Mouse (Mus musculus): Measurements from ENCODE around the gene Cd22.

DNA sequence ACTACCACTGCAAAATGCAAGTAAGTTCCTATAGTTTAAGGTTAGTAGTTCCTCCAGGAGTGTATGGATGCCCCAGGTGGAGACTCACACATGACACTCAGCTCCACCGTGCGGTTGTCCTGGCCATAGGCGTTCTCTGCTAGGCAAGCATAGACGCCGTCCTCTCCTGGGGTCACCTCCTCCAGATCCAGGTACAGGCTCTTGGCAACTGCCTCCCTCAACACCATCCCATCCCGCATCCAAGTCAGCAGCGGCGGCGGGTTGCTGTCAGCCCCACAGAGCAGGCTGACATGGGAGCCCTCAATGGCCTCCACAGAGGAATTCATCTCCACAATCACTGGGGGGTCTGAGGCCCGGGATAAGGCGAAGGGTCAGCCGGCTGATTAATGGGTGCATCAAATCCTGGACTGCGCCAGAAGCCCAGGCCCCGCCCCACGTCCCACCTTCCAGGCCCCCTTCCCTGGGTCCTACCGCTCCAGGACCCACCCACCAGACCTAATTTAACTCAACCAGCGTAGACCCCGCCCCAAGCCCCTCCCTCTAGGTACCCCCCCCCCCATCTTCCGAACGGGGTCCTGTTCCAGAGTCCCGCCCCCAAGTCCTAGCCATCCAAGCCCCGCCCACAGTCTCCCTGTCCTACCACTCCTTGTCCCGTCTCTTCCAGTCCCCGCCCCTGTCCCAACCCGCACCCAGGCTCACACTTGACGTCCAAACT lies 28.3 kb upstream of the Cd22 start:
- TF ChIP-seq JUND (IDR thresholded peaks at IDR 0.05; ENCODE audit: low read depth, low read length) (no peak), CTCF (IDR thresholded peaks at IDR 0.05 in 2 of 3, conservative IDR thresholded peaks at IDR 0.05 in 1 of 3; ENCODE audit: control insufficient read depth in 1 of 3, insufficient read depth in 1 of 3, low read depth in 2 of 3, low read length in 3 of 3, poor library complexity in 1 of 3, severe bottlenecking in 1 of 3) (no peak), ZNF384 (IDR thresholded peaks at IDR 0.05; ENCODE audit: low read depth, low read length) (no peak), GATA1 (IDR thresholded peaks at IDR 0.05; ENCODE audit: low read depth, low read length) (no peak), EP300 (IDR thresholded peaks at IDR 0.05; ENCODE audit: low read depth in 1 of 2, low read length in 2 of 2) (no peak)

All from MEL (cell line).